Mouse (Mus musculus) hindbrain, postnatal 0 days (tissue): ENCODE results near the gene Ldlr. TPM values are rescaled to one million over a fixed set of nuclear protein-coding genes. Genes with fewer than 3 reads are reported as not detected.

Experiments used
- ATAC-seq: fragments of 200-750 bp; cut with Nextera tagmentation; 2 replicates; pipeline ENCODE4 v1.8.0; 2017; ENCODE audit warnings: mild to moderate bottlenecking, moderate TSS enrichment, moderate library complexity
- DNase-seq: peaks from one replicate; pipeline ENCODE4 v3.0.0-alpha.2; 2015; ENCODE audit warnings: low spot score
- H3K27ac ChIP-seq: fragments of 300-500 bp; sonication (generic); 2 replicates; pipeline ENCODE4 v1.5.1; 2014; ENCODE audit warnings: mild to moderate bottlenecking
- H3K27me3 ChIP-seq: fragments of 300-500 bp; sonication (generic); 2 replicates; pipeline ENCODE4 v1.6.1; 2014; ENCODE audit warnings: low read length, mixed read lengths; ENCODE audit not compliant: insufficient read depth
- H3K36me3 ChIP-seq: fragments of 300-500 bp; sonication (generic); 2 replicates; pipeline ENCODE4 v1.6.1; 2014; ENCODE audit warnings: low read length, mixed read lengths; ENCODE audit not compliant: insufficient read depth
- H3K4me1 ChIP-seq: fragments of 300-500 bp; sonication (generic); 2 replicates; pipeline ENCODE4 v1.6.1; 2014; ENCODE audit warnings: antibody characterized with exemption, low read length, mixed read lengths; ENCODE audit not compliant: insufficient read depth
- H3K4me2 ChIP-seq: fragments of 300-500 bp; sonication (generic); 2 replicates; pipeline ENCODE4 v1.6.1; 2014; ENCODE audit warnings: low read depth, mild to moderate bottlenecking, low read length, moderate library complexity, mixed read lengths
- H3K4me3 ChIP-seq: fragments of 300-500 bp; sonication (generic); 2 replicates; pipeline ENCODE4 v1.5.1; 2014; ENCODE audit warnings: low read length
- H3K9ac ChIP-seq: fragments of 300-500 bp; sonication (generic); replicated peaks from 2 replicates; pipeline ENCODE4 v1.6.1; 2014; ENCODE audit warnings: mild to moderate bottlenecking, low read length, moderate library complexity, mixed read lengths
- H3K9me3 ChIP-seq: fragments of 300-500 bp; sonication (generic); 2 replicates; pipeline ENCODE4 v1.6.1; 2016; ENCODE audit warnings: low read length, mixed read lengths
- CTCF ChIP-seq: IDR thresholded peaks from 2 replicates; pipeline ENCODE4 v1.5.1; 2016; ENCODE audit warnings: antibody characterized with exemption, control low read depth, low read depth
- WGBS: fragments of 180-500 bp; shearing (Covaris S2); extraction: QIAGEN DNeasy Blood & Tissue Kit; methylation state at CpG from one replicate; pipeline ENCODE4 v1.1.7; 2014; 5-methylcytosine and 5-hydroxymethylcytosine counted together
- polyA plus RNA-seq: library from polyadenylated mRNA; unstranded; fragments of >200 nt; fragmentation: Nextera tagmentation; extraction: Ambion mirVana; gene quantifications from 2 replicates; pipeline ENCODE4 v1.2.1, GENCODE M21; 2015
- total RNA-seq: library from RNA; depleted of rRNA; stranded (reverse); fragments of >200 nt; gene quantifications from 2 replicates; pipeline ENCODE4 v1.2.3, GENCODE M21; 2014

Gene Ldlr
- total and polyA plus RNA-seq, 2 experiments from 2014 or later: 10.7 to 28.4 TPM

- H3K27ac ChIP-seq: no peak overlapping the region
- WGBS: 95% methylated on average over 7 of the region's 7 CpGs
- H3K4me1 ChIP-seq: no peaks in the 10 kb centered on the region
- DNase-seq: no peak
- no peak overlapping the region for H3K4me3 ChIP-seq
- TF ChIP-seq CTCF: no peak
- ATAC-seq: no peak
- peaks cover 62% of the 10 kb centered on the region for H3K36me3 ChIP-seq
- H3K4me2 ChIP-seq: no peak overlapping the region
- no peak overlapping the region for H3K9ac ChIP-seq
- no peaks in the 10 kb centered on the region for H3K9me3 ChIP-seq
- no peaks in the 10 kb centered on the region for H3K27me3 ChIP-seq
Measured at GRCm38 (mm10) chr9:21703494-21703893, 19.8 kb upstream of the Ldlr start.

- 86% methylated on average over 4 of the region's 4 CpGs for WGBS
- no peak for TF ChIP-seq CTCF
Measured at GRCm38 (mm10) chr9:21706085-21706484, 17.2 kb upstream of the Ldlr start.

GRCm38 (mm10) chr9:21706586-21707265 is 16.6 kb upstream of the Ldlr start:
- 91% methylated on average over 8 of the region's 8 CpGs for WGBS

More at GRCm38 (mm10) chr9:21706085-21706484, 17.2 kb upstream of the Ldlr start:
- Histone ChIP-seq H3K9me3 (no peaks in the 10 kb centered on the region), H3K4me3 (no peak overlapping the region), H3K36me3 (peaks cover 45% of the 10 kb centered on the region), H3K9ac (no peak overlapping the region), H3K27ac (no peak overlapping the region), H3K4me2 (no peak overlapping the region), H3K27me3 (no peaks in the 10 kb centered on the region), H3K4me1 (no peaks in the 10 kb centered on the region)
- DNase-seq (no peak), ATAC-seq (no peak)

DNA sequence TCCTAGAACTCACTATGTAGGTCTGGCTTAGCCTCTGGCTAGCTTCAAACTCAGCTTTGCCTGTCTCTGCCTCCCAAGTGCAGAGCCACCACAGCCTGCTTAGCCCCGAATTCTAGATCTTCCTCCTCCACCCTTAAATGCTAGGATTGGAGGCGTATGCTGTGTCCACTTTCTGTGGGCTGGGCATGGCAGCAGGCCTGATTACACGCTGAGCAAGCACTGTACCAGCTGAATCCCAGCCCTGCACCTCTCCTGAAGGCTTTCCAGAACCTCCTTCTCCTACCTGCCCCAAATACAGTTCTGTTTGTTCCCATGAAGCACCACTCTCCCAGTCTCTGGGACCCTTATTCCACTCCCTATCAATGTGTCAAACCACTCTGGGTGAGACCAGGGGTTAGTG is 13.9 kb upstream of the Ldlr start:
- H3K9me3 ChIP-seq: no peaks in the 10 kb centered on the region
- WGBS: 97% methylated on average over 3 of the region's 3 CpGs
- H3K27ac ChIP-seq: no peak overlapping the region
- H3K4me2 ChIP-seq: no peak overlapping the region
- no peak overlapping the region for H3K9ac ChIP-seq
- ATAC-seq (no peak; the same call in 1 of the 2 replicates), DNase-seq (no peak)
- H3K4me3 ChIP-seq: no peak overlapping the region
- no peaks in the 10 kb centered on the region for H3K27me3 ChIP-seq
- no peak for TF ChIP-seq CTCF
- H3K36me3 ChIP-seq: peaks cover 14% of the 10 kb centered on the region
- no peaks in the 10 kb centered on the region for H3K4me1 ChIP-seq

More at GRCm38 (mm10) chr9:21706586-21707265, 16.6 kb upstream of the Ldlr start:
- Histone ChIP-seq H3K27ac (no peak overlapping the region), H3K4me3 (no peak overlapping the region), H3K9me3 (no peaks in the 10 kb centered on the region), H3K9ac (no peak overlapping the region), H3K4me1 (no peaks in the 10 kb centered on the region), H3K4me2 (no peak overlapping the region), H3K27me3 (no peaks in the 10 kb centered on the region), H3K36me3 (peaks cover 38% of the 10 kb centered on the region)
- ATAC-seq (peak; percentile 54), DNase-seq (no peak)
- TF ChIP-seq CTCF: no peak

DNA sequence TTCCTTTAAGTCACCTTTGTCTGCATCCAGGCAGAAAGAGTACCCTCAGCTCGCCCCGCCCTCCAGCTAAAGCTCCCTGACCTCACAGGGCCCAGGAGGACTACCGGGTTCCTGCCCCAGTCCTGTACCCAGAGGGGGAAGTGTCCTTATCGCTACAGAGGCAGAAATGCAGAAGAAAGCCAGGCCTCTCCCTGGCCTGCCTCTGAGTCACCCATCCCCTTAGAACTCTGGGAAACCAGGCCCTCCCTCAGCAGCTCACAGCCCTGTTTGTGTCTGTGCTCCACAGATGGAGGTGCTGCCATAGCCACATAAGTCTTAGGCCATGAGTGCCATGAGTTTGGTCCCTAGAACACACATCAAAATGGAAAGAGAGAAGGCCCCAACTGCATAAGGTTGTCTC is 8.0 kb upstream of the Ldlr start:
- Histone ChIP-seq H3K4me2 (no peak overlapping the region), H3K27me3 (no peaks in the 10 kb centered on the region), H3K36me3 (no peaks in the 10 kb centered on the region), H3K27ac (no peak overlapping the region), H3K9me3 (no peaks in the 10 kb centered on the region), H3K9ac (no peak overlapping the region), H3K4me3 (no peak overlapping the region), H3K4me1 (no peaks in the 10 kb centered on the region)
- 83% methylated on average over 4 of the region's 4 CpGs for WGBS
- no peak for DNase-seq
- no peak for TF ChIP-seq CTCF
- no peak for ATAC-seq

DNA sequence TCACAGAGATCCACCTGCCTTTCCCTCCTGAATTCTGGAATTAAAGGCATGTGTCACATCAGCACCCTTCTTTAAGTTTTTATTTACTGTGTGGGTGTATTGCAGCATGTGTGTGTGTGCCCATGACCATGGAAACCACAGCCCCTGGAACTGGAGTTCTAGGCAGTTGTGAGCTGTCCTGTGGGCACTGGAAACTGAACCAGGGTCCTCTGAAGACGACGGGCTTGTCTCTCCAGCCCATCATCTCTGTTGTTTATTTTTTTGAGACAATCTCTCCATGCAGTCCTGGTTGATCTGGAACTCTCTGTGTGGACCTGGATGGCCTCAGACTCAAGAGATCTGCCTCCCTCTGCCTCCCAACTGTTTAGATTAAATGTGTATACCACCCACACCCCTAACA is 6.3 kb upstream of the Ldlr start:
- ATAC-seq (no peak), DNase-seq (no peak)
- no peak for TF ChIP-seq CTCF
- H3K9ac ChIP-seq: no peak overlapping the region
- no peak overlapping the region for H3K4me3 ChIP-seq
- H3K4me1 ChIP-seq: no peaks in the 10 kb centered on the region
- no peaks in the 10 kb centered on the region for H3K9me3 ChIP-seq
- no peak overlapping the region for H3K4me2 ChIP-seq
- no peaks in the 10 kb centered on the region for H3K27me3 ChIP-seq
- 90% methylated on average over 2 of the region's 2 CpGs for WGBS
- H3K27ac ChIP-seq: no peak overlapping the region
- no peaks in the 10 kb centered on the region for H3K36me3 ChIP-seq

DNA sequence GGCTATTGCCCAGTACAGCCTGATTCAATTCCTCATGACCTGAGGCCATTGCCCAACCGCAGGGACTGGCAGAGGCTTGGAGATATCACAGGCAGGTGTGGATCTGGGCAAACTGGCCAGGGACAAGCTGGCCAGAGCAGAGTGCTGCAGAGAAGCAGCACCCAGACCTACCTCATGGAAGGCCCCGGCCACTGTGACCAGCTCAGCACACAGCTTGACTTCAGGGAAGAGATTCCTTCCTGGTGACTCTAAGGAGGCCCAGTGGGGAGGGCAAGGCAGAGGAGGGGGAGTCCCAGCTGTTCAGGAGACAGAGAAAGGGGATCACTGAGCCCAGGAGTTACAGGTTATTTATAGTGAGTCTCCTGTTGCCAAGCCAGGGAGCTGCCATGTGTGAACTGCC is 2.2 kb upstream of the Ldlr start:
- H3K9ac ChIP-seq: no peak overlapping the region
- 67% methylated on average over 2 of the region's 2 CpGs for WGBS
- H3K27me3 ChIP-seq: no peaks in the 10 kb centered on the region
- DNase-seq (no peak), ATAC-seq (no peak)
- H3K9me3 ChIP-seq: no peaks in the 10 kb centered on the region
- no peak overlapping the region for H3K4me2 ChIP-seq
- H3K36me3 ChIP-seq: no peaks in the 10 kb centered on the region
- H3K4me1 ChIP-seq: peaks cover 12% of the 10 kb centered on the region; the same call in 1 of the 2 replicates
- H3K4me3 ChIP-seq: no peak overlapping the region
- no peak for TF ChIP-seq CTCF
- no peak overlapping the region for H3K27ac ChIP-seq
